Mouse (Mus musculus) liver, embryonic 14.5 days (tissue): ENCODE results near the gene Furin.

Experiments
- CTCF ChIP-seq: IDR thresholded peaks from 2 replicates; pipeline ENCODE4 v1.5.1; 2016; ENCODE audit warnings: antibody characterized with exemption, low read depth, control low read depth
- EP300 ChIP-seq: IDR thresholded peaks from 2 replicates; pipeline ENCODE4 v1.6.1; 2016; ENCODE audit warnings: antibody characterized with exemption, low read depth

GRCm38 (mm10) chr7:80429661-80430060 is 24.4 kb upstream of the Furin start:
- TF ChIP-seq CTCF: no peak
- no peak for TF ChIP-seq EP300
